Mouse (Mus musculus) myocyte (in vitro differentiated cells): ENCODE measurements at regions not wholly inside any gene's neighbourhood (a gene's known extent, or its start where the extent isn't known, plus 50 kb on each side); places are given as distances from the start of the nearest gene placed in this dataset.

Source experiments
- H3K27me3 ChIP-seq: one replicate; pipeline ENCODE4 v1.6.1; 2011; ENCODE audit not compliant: control insufficient read depth, insufficient read depth, insufficient read length
- H3K36me3 ChIP-seq: one replicate; pipeline ENCODE4 v1.6.1; 2011; ENCODE audit not compliant: control insufficient read depth, insufficient read depth
- H3K4me2 ChIP-seq: one replicate; pipeline ENCODE4 v1.6.1; 2011; ENCODE audit warnings: low read depth, control low read depth
- H3K4me3 ChIP-seq: one replicate; pipeline ENCODE4 v1.5.1; 2011; ENCODE audit warnings: mild to moderate bottlenecking, control low read depth, moderate library complexity
- H3K79me2 ChIP-seq: one replicate; pipeline ENCODE4 v1.6.1; 2011; ENCODE audit not compliant: control insufficient read depth, insufficient read depth
- H3ac ChIP-seq: one replicate; pipeline ENCODE4 v1.6.1; 2011; ENCODE audit not compliant: control insufficient read depth, insufficient read length
- CEBPB ChIP-seq: IDR thresholded peaks from 2 replicates; pipeline ENCODE4 v1.6.1; 2011; ENCODE audit warnings: mild to moderate bottlenecking, moderate library complexity; ENCODE audit not compliant: poor library complexity, insufficient read depth, severe bottlenecking
- MAX ChIP-seq: IDR thresholded peaks from one replicate; pipeline ENCODE4 v1.6.1; 2011; ENCODE audit warnings: low read depth, mild to moderate bottlenecking, control low read depth
- MYOD1 ChIP-seq, 3 experiments: IDR thresholded peaks; one replicate each; pipeline ENCODE4 v1.6.1; 2011; ENCODE audit warnings: control low read depth in 2 of 3, low read depth in 2 of 3, mild to moderate bottlenecking in 2 of 3, moderate library complexity in 1 of 3; ENCODE audit not compliant: insufficient read length in 2 of 3, control insufficient read depth in 1 of 3
- MYOG ChIP-seq, 3 experiments: IDR thresholded peaks; one replicate each; pipeline ENCODE4 v1.6.1; 2011; ENCODE audit warnings: control low read depth in 2 of 3, low read depth in 2 of 3, mild to moderate bottlenecking in 2 of 3; ENCODE audit not compliant: insufficient read length in 2 of 3, control insufficient read depth in 1 of 3, insufficient read depth in 1 of 3
- POLR2A ChIP-seq: IDR thresholded peaks from one replicate; pipeline ENCODE4 v1.6.1; 2011; ENCODE audit warnings: low read depth, mild to moderate bottlenecking, control low read depth, moderate library complexity; ENCODE audit not compliant: insufficient read length
- POLR2AphosphoS2 ChIP-seq: IDR thresholded peaks from one replicate; pipeline ENCODE4 v1.6.1; 2011; ENCODE audit warnings: low read depth, control low read depth; ENCODE audit not compliant: insufficient read length
- REST ChIP-seq: IDR thresholded peaks from one replicate; pipeline ENCODE4 v1.6.1; 2011; ENCODE audit warnings: mild to moderate bottlenecking, control low read depth, moderate library complexity; ENCODE audit not compliant: insufficient read depth, insufficient read length
- SRF ChIP-seq: IDR thresholded peaks from one replicate; pipeline ENCODE4 v1.6.1; 2011; ENCODE audit warnings: low read depth; ENCODE audit not compliant: control insufficient read depth, insufficient read length
- TCF12 ChIP-seq: IDR thresholded peaks from one replicate; pipeline ENCODE4 v1.6.1; 2011; ENCODE audit warnings: mild to moderate bottlenecking, control low read depth; ENCODE audit not compliant: poor library complexity, insufficient read depth, severe bottlenecking
- TCF3 ChIP-seq: IDR thresholded peaks from one replicate; pipeline ENCODE4 v1.6.1; 2011; ENCODE audit warnings: low read depth, control low read depth; ENCODE audit not compliant: insufficient read length
- USF1 ChIP-seq: IDR thresholded peaks from one replicate; pipeline ENCODE4 v1.6.1; 2011; ENCODE audit warnings: low read depth, mild to moderate bottlenecking, control low read depth, moderate library complexity

DNA sequence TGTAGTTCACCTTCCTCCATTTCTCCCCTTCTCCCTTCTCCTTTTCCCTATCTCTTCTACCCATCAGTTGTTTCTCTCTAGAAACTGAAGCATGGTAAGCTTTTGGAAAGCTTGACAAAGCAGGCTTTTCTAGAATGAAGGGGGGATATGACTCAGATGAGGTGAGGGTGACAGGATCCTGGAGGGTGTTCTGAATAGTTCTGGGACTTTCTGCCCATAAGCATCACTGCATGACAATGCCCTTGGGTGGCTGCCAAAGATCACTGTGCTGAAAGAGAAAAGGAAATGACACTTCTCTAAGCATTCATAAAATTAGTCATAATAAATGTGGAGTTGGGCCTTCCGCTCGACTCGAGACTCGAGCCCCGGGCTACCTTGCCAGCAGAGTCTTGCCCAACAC, 67.7 kb upstream of the Gpr158 start:
- H3K36me3 ChIP-seq: no peaks in the 10 kb centered on the region
- no peak overlapping the region for H3K4me3 ChIP-seq
- TF ChIP-seq TCF12 (no peak), CEBPB (no peak), SRF (no peak), MYOD1 (IDR thresholded peaks at IDR 0.05; ENCODE audit: control insufficient read depth in 1 of 3, insufficient read length in 2 of 3, low read depth in 2 of 3) (no peak), MAX (no peak), POLR2AphosphoS2 (no peak), POLR2A (no peak), USF1 (no peak), REST (no peak), TCF3 (no peak), MYOG (IDR thresholded peaks at IDR 0.05; ENCODE audit: control insufficient read depth in 1 of 3, insufficient read depth in 1 of 3, insufficient read length in 2 of 3, low read depth in 2 of 3) (no peak)
- no peak overlapping the region for H3ac ChIP-seq
- no peak overlapping the region for H3K4me2 ChIP-seq
- no peaks in the 10 kb centered on the region for H3K27me3 ChIP-seq
- no peaks in the 10 kb centered on the region for H3K79me2 ChIP-seq
